Mouse (Mus musculus): ENCODE measurements at regions not wholly inside any gene's neighbourhood (a gene's known extent, or its start where the extent isn't known, plus 50 kb on each side); places are given as distances from the start of the nearest gene placed in this dataset.
A peak's percentile ranks its signal among the peaks of the same experiment; 100 is the strongest.

- H3K4me3 ChIP-seq (ENCODE audit: low read depth, low read length), result no peak overlapping the region
- no peaks in the 10 kb centered on the region for H3K27me3 ChIP-seq (replicated peaks; ENCODE audit: control insufficient read depth, insufficient read depth, low read length)
- H3K27ac ChIP-seq (replicated peaks; ENCODE audit: low read depth, low read length), result no peak overlapping the region
- no peaks in the 10 kb centered on the region for H3K4me1 ChIP-seq (ENCODE audit: control insufficient read depth, insufficient read depth, low read length)
- no peak overlapping the region for H3K9ac ChIP-seq (ENCODE audit: low read depth, low read length)
- no peaks in the 10 kb centered on the region for H3K36me3 ChIP-seq (ENCODE audit: control insufficient read depth, insufficient read depth, low read length)
- WGBS, result 64% methylated on average over 1 of the region's 1 CpGs
- H3K9me3 ChIP-seq (ENCODE audit: control insufficient read depth, low read length), result no peaks in the 10 kb centered on the region
- H3K4me2 ChIP-seq (ENCODE audit: low read depth, low read length), result no peak overlapping the region
- DNase-seq (ENCODE audit: low spot score), result peak; percentile 29
- no peak for ATAC-seq (ENCODE audit: low read depth)
Observed at GRCm38 (mm10) chr12:27866421-27866820, 524.0 kb upstream of the Sox11 start.

- H3K27ac ChIP-seq (replicated peaks; ENCODE audit: low read depth, low read length), result no peak overlapping the region
- 92% methylated on average over 3 of the region's 3 CpGs for WGBS
Observed at GRCm38 (mm10) chr12:27849537-27849936, 507.2 kb upstream of the Sox11 start.

GRCm38 (mm10) chr12:27849099-27849498 lies 506.7 kb upstream of the Sox11 start:
- H3K27ac ChIP-seq (replicated peaks; ENCODE audit: low read depth, low read length), result no peak overlapping the region
- H3K27me3 ChIP-seq (replicated peaks; ENCODE audit: control insufficient read depth, insufficient read depth, low read length), result no peaks in the 10 kb centered on the region
- 74% methylated on average over 3 of the region's 3 CpGs for WGBS
- H3K4me1 ChIP-seq (ENCODE audit: control insufficient read depth, insufficient read depth, low read length), result no peaks in the 10 kb centered on the region
- no peak overlapping the region for H3K9ac ChIP-seq (ENCODE audit: low read depth, low read length)
- DNase-seq (ENCODE audit: low spot score) (no peak), ATAC-seq (ENCODE audit: low read depth) (no peak)
- H3K9me3 ChIP-seq (ENCODE audit: control insufficient read depth, low read length), result no peaks in the 10 kb centered on the region
- H3K36me3 ChIP-seq (ENCODE audit: control insufficient read depth, insufficient read depth, low read length), result no peaks in the 10 kb centered on the region
- no peak overlapping the region for H3K4me2 ChIP-seq (ENCODE audit: low read depth, low read length)
- no peak overlapping the region for H3K4me3 ChIP-seq (ENCODE audit: low read depth, low read length)

More at GRCm38 (mm10) chr12:27849537-27849936, 507.2 kb upstream of the Sox11 start:
- DNase-seq (ENCODE audit: low spot score) (no peak), ATAC-seq (ENCODE audit: low read depth) (no peak)
- Histone ChIP-seq H3K9ac (ENCODE audit: low read depth, low read length) (no peak overlapping the region), H3K36me3 (ENCODE audit: control insufficient read depth, insufficient read depth, low read length) (no peaks in the 10 kb centered on the region), H3K9me3 (ENCODE audit: control insufficient read depth, low read length) (no peaks in the 10 kb centered on the region), H3K27me3 (replicated peaks; ENCODE audit: control insufficient read depth, insufficient read depth, low read length) (no peaks in the 10 kb centered on the region), H3K4me2 (ENCODE audit: low read depth, low read length) (no peak overlapping the region), H3K4me1 (ENCODE audit: control insufficient read depth, insufficient read depth, low read length) (no peaks in the 10 kb centered on the region), H3K4me3 (ENCODE audit: low read depth, low read length) (no peak overlapping the region)

GRCm38 (mm10) chr12:27848141-27848540 lies 505.8 kb upstream of the Sox11 start:
- Histone ChIP-seq H3K4me3 (ENCODE audit: low read depth, low read length) (no peak overlapping the region), H3K4me1 (ENCODE audit: control insufficient read depth, insufficient read depth, low read length) (no peaks in the 10 kb centered on the region), H3K9me3 (ENCODE audit: control insufficient read depth, low read length) (no peaks in the 10 kb centered on the region), H3K36me3 (ENCODE audit: control insufficient read depth, insufficient read depth, low read length) (no peaks in the 10 kb centered on the region), H3K9ac (ENCODE audit: low read depth, low read length) (no peak overlapping the region), H3K27me3 (replicated peaks; ENCODE audit: control insufficient read depth, insufficient read depth, low read length) (no peaks in the 10 kb centered on the region), H3K27ac (replicated peaks; ENCODE audit: low read depth, low read length) (no peak overlapping the region), H3K4me2 (ENCODE audit: low read depth, low read length) (no peak overlapping the region)
- WGBS, result 48% methylated on average over 5 of the region's 5 CpGs
- ATAC-seq (ENCODE audit: low read depth), result no peak
- DNase-seq (ENCODE audit: low spot score), result no peak

DNA sequence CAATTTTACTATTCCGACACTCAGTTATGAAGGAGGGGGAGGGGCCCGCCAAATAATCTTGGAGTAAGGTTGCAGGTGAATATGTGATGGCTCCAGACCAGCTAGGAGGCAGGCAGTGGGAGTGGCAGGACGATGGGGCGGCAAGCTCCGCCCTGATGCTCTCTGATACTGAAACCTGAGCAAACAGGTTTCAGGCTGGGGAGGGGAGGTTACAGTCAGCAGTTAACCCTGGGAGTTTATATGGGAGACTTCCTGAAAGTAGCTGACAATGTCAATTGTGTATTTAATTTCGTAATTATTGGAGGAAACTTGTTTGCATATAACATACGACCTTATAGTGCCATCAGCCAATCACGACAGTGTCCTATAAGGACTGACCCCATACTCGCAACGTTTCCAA lies 505.0 kb upstream of the Sox11 start:
- no peak for ATAC-seq (ENCODE audit: low read depth)
- Histone ChIP-seq H3K4me2 (ENCODE audit: low read depth, low read length) (no peak overlapping the region), H3K4me3 (ENCODE audit: low read depth, low read length) (no peak overlapping the region), H3K36me3 (ENCODE audit: control insufficient read depth, insufficient read depth, low read length) (no peaks in the 10 kb centered on the region), H3K4me1 (ENCODE audit: control insufficient read depth, insufficient read depth, low read length) (no peaks in the 10 kb centered on the region), H3K9ac (ENCODE audit: low read depth, low read length) (no peak overlapping the region), H3K9me3 (ENCODE audit: control insufficient read depth, low read length) (no peaks in the 10 kb centered on the region), H3K27ac (replicated peaks; ENCODE audit: low read depth, low read length) (no peak overlapping the region), H3K27me3 (replicated peaks; ENCODE audit: control insufficient read depth, insufficient read depth, low read length) (no peaks in the 10 kb centered on the region)
- WGBS, result 54% methylated on average over 10 of the region's 10 CpGs
- DNase-seq (ENCODE audit: low spot score), result peak; percentile 42

DNA sequence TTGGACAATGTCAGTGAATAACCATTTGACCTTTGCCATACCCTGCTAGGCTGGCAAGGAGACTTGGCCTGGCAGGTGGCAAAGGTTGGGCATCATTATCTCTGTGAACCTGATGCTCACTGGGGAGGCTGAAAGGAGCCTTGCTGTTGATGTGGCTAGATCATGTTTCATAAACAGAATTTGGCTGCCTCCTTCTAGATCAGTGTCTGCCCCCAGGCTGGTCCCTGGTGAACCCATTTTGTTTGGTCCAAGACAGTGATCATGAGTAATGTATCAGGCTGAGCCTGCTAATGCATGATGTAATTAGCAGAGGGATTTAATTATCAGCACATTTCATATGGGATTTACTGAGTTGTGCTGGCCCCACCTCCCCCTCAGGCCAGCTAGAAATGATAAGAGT lies 502.6 kb upstream of the Sox11 start:
- H3K36me3 ChIP-seq (ENCODE audit: control insufficient read depth, insufficient read depth, low read length), result no peaks in the 10 kb centered on the region
- no peaks in the 10 kb centered on the region for H3K4me1 ChIP-seq (ENCODE audit: control insufficient read depth, insufficient read depth, low read length)
- H3K9me3 ChIP-seq (ENCODE audit: control insufficient read depth, low read length), result no peaks in the 10 kb centered on the region
- no peak overlapping the region for H3K4me2 ChIP-seq (ENCODE audit: low read depth, low read length)
- ATAC-seq (ENCODE audit: low read depth) (0 out of 2 replicates have a peak, but pooled peaks have one; percentile 53), DNase-seq (ENCODE audit: low spot score) (peak; percentile 35)
- no peak overlapping the region for H3K27ac ChIP-seq (replicated peaks; ENCODE audit: low read depth, low read length)
- H3K9ac ChIP-seq (ENCODE audit: low read depth, low read length), result no peak overlapping the region
- no peak overlapping the region for H3K4me3 ChIP-seq (ENCODE audit: low read depth, low read length)
- H3K27me3 ChIP-seq (replicated peaks; ENCODE audit: control insufficient read depth, insufficient read depth, low read length), result no peaks in the 10 kb centered on the region

- no peaks in the 10 kb centered on the region for H3K36me3 ChIP-seq (ENCODE audit: control insufficient read depth, insufficient read depth, low read length)
- no peak overlapping the region for H3K27ac ChIP-seq (replicated peaks; ENCODE audit: low read depth, low read length)
- H3K9ac ChIP-seq (ENCODE audit: low read depth, low read length), result no peak overlapping the region
- H3K27me3 ChIP-seq (replicated peaks; ENCODE audit: control insufficient read depth, insufficient read depth, low read length), result no peaks in the 10 kb centered on the region
- H3K4me2 ChIP-seq (ENCODE audit: low read depth, low read length), result no peak overlapping the region
- H3K4me1 ChIP-seq (ENCODE audit: control insufficient read depth, insufficient read depth, low read length), result 0 out of 2 replicates have a peak, but pooled peaks cover 5% of the 10 kb centered on the region
- ATAC-seq (ENCODE audit: low read depth) (no peak), DNase-seq (ENCODE audit: low spot score) (no peak)
- no peaks in the 10 kb centered on the region for H3K9me3 ChIP-seq (ENCODE audit: control insufficient read depth, low read length)
- no peak overlapping the region for H3K4me3 ChIP-seq (ENCODE audit: low read depth, low read length)
Observed at GRCm38 (mm10) chr12:27838955-27839354, 496.6 kb upstream of the Sox11 start.

GRCm38 (mm10) chr12:27838384-27838783 lies 496.0 kb upstream of the Sox11 start:
- no peaks in the 10 kb centered on the region for H3K36me3 ChIP-seq (ENCODE audit: control insufficient read depth, insufficient read depth, low read length)
- 0 out of 2 replicates have a peak, but pooled peaks cover 5% of the 10 kb centered on the region for H3K4me1 ChIP-seq (ENCODE audit: control insufficient read depth, insufficient read depth, low read length)
- H3K4me2 ChIP-seq (ENCODE audit: low read depth, low read length), result no peak overlapping the region
- no peak for ATAC-seq (ENCODE audit: low read depth)
- no peaks in the 10 kb centered on the region for H3K27me3 ChIP-seq (replicated peaks; ENCODE audit: control insufficient read depth, insufficient read depth, low read length)
- H3K4me3 ChIP-seq (ENCODE audit: low read depth, low read length), result no peak overlapping the region
- no peaks in the 10 kb centered on the region for H3K9me3 ChIP-seq (ENCODE audit: control insufficient read depth, low read length)
- no peak overlapping the region for H3K9ac ChIP-seq (ENCODE audit: low read depth, low read length)
- no peak for DNase-seq (ENCODE audit: low spot score)
- H3K27ac ChIP-seq (replicated peaks; ENCODE audit: low read depth, low read length), result no peak overlapping the region
- 68% methylated on average over 6 of the region's 6 CpGs for WGBS

DNA sequence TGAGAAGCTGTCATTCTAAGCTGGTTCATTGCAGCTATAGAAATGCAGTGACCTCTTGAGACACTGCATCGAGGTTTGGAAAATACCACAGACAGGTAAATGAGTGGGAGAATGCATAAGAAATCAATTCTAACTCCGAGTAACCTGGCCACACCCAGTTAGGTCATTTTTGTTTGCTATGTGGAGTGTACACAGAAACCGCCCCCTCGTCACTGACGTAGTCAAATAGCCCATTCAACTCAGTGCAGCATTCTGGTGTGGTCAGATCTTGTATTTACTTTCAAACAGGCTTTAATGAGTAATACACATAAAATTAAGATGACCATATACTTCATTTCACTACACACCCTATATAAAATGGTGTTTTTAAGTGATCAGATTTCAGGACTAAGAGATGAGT lies 483.8 kb upstream of the Sox11 start:
- no peak overlapping the region for H3K9ac ChIP-seq (ENCODE audit: low read depth, low read length)
- ATAC-seq (ENCODE audit: low read depth) (no peak), DNase-seq (ENCODE audit: low spot score) (no peak)
- no peaks in the 10 kb centered on the region for H3K36me3 ChIP-seq (ENCODE audit: control insufficient read depth, insufficient read depth, low read length)
- H3K9me3 ChIP-seq (ENCODE audit: control insufficient read depth, low read length), result no peaks in the 10 kb centered on the region
- H3K4me2 ChIP-seq (ENCODE audit: low read depth, low read length), result no peak overlapping the region
- 73% methylated on average over 5 of the region's 5 CpGs for WGBS
- H3K4me1 ChIP-seq (ENCODE audit: control insufficient read depth, insufficient read depth, low read length), result no peaks in the 10 kb centered on the region
- H3K27ac ChIP-seq (replicated peaks; ENCODE audit: low read depth, low read length), result no peak overlapping the region
- H3K27me3 ChIP-seq (replicated peaks; ENCODE audit: control insufficient read depth, insufficient read depth, low read length), result no peaks in the 10 kb centered on the region
- H3K4me3 ChIP-seq (ENCODE audit: low read depth, low read length), result no peak overlapping the region
